Mouse (Mus musculus) hindbrain, embryonic 13.5 days (tissue): Measurements from ENCODE around the gene Spta1. TPM values are rescaled to one million over a fixed set of nuclear protein-coding genes. Genes with fewer than 3 reads are reported as not detected.

Source experiments
- ATAC-seq: fragments of 200-750 bp; cut with Nextera tagmentation; 2 replicates; pipeline ENCODE4 v1.8.0; 2017; ENCODE audit warnings: moderate TSS enrichment; ENCODE audit not compliant: low FRiP score
- H3K27ac ChIP-seq: fragments of 300-500 bp; sonication (generic); 2 replicates; pipeline ENCODE4 v1.5.1; 2015; ENCODE audit warnings: inconsistent platforms, mild to moderate bottlenecking, moderate library complexity
- H3K27me3 ChIP-seq: fragments of 300-500 bp; sonication (generic); 2 replicates; pipeline ENCODE4 v1.6.1; 2015; ENCODE audit warnings: mild to moderate bottlenecking, inconsistent platforms
- H3K36me3 ChIP-seq: fragments of 300-500 bp; sonication (generic); 2 replicates; pipeline ENCODE4 v1.6.1; 2015; ENCODE audit warnings: mild to moderate bottlenecking, inconsistent platforms
- H3K4me1 ChIP-seq: fragments of 300-500 bp; sonication (generic); replicated peaks from 2 replicates; pipeline ENCODE4 v1.6.1; 2015; ENCODE audit warnings: inconsistent platforms
- H3K4me2 ChIP-seq: fragments of 300-500 bp; sonication (generic); 2 replicates; pipeline ENCODE4 v1.6.1; 2015; ENCODE audit warnings: inconsistent platforms, mild to moderate bottlenecking, moderate library complexity
- H3K4me3 ChIP-seq: fragments of 300-500 bp; sonication (generic); 2 replicates; pipeline ENCODE4 v1.5.1; 2015; ENCODE audit warnings: mild to moderate bottlenecking, inconsistent platforms
- H3K9ac ChIP-seq: fragments of 300-500 bp; sonication (generic); 2 replicates; pipeline ENCODE4 v1.6.1; 2015; ENCODE audit warnings: mild to moderate bottlenecking, inconsistent platforms
- H3K9me3 ChIP-seq: fragments of 300-500 bp; sonication (generic); 2 replicates; pipeline ENCODE4 v1.6.1; 2016; ENCODE audit warnings: inconsistent platforms
- WGBS: fragments of 180-500 bp; shearing (Covaris S2); methylation state at CpG from one replicate; pipeline ENCODE4 v1.1.7; 2015; 5-methylcytosine and 5-hydroxymethylcytosine counted together
- polyA plus RNA-seq: library from polyadenylated mRNA; unstranded; fragments of >200 nt; fragmentation: Nextera tagmentation; extraction: Ambion mirVana; gene quantifications from 2 replicates; pipeline ENCODE4 v1.2.1, GENCODE M21; 2015

The Spta1 gene
- polyA plus RNA-seq: 0.16 and 0.28 TPM in 2 replicates

- Histone ChIP-seq H3K9me3 (no peaks in the 10 kb centered on the region), H3K4me1 (no peaks in the 10 kb centered on the region), H3K4me3 (no peak within 1 kb of the TSS), H3K27me3 (no peaks in the 10 kb centered on the region), H3K4me2 (no peak within 1 kb of the TSS), H3K27ac (no peak within 1 kb of the TSS), H3K36me3 (no peaks in the 10 kb centered on the region), H3K9ac (no peak within 1 kb of the TSS)
- ATAC-seq: no peak
- 19% methylated on average over 3 of the region's 3 CpGs for WGBS
Observed at GRCm38 (mm10) chr1:174172605-174173004, at the start of gene Spta1. Spta1 (plus strand) TSS chr1:174172776.

DNA sequence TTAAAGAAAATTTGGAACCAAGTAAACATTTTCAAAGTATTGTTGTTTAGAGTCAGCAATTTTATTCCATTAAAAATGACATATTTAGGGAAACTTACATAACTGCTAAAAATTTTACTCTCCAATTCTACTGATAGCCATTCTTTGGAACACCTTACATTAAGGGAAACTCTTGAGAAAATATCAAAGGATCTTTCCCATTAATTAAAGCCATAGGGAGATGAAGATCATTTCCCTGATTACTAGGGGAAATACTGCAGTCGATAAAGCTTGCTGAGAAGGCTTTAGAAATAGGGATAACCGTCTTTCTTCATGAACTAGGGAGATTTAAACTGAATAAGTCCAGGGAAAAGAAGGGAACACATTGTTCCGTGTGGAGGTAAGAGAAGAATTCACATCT is 41.4 kb upstream of the Spta1 start, which contains the start of gene Olfr424:
Gene Olfr424, plus strand, starts transcription at position 301 of the 400 bp plus-strand sequence.
- WGBS: 88% methylated on average over 3 of the region's 3 CpGs
- Histone ChIP-seq H3K4me1 (no peaks in the 10 kb centered on the region), H3K9ac (no peak within 1 kb of the TSS), H3K4me3 (no peak within 1 kb of the TSS), H3K27me3 (no peaks in the 10 kb centered on the region), H3K27ac (no peak within 1 kb of the TSS), H3K4me2 (no peak within 1 kb of the TSS), H3K9me3 (no peaks in the 10 kb centered on the region), H3K36me3 (no peaks in the 10 kb centered on the region)
- no peak for ATAC-seq

GRCm38 (mm10) chr1:174131999-174132398 is 40.6 kb upstream of the Spta1 start:
- H3K27me3 ChIP-seq: no peaks in the 10 kb centered on the region
- H3K27ac ChIP-seq: no peak overlapping the region
- no peaks in the 10 kb centered on the region for H3K9me3 ChIP-seq
- no peaks in the 10 kb centered on the region for H3K4me1 ChIP-seq
- 82% methylated on average over 3 of the region's 3 CpGs for WGBS
- no peak overlapping the region for H3K4me2 ChIP-seq
- ATAC-seq: no peak
- H3K4me3 ChIP-seq: no peak overlapping the region
- H3K9ac ChIP-seq: no peak overlapping the region
- no peaks in the 10 kb centered on the region for H3K36me3 ChIP-seq

DNA sequence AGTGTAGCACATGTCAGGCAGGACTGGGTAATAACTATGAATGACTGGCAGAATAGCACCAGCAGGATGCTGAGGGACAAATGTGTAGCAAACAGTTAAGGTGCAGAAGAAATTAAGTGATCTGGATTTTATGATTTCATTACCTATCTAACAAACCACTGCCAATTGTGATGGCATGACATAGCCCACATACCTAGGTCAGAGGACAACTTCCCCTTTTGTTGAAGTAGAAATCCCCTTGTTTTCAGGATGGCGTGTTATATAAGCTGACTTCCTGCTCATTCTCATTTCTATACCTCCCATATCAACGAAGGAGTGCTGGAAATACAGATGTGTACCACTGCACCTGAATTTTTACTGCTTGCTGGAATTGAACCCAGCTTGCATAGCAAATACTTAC is 31.2 kb upstream of the Spta1 start:
- no peak overlapping the region for H3K9ac ChIP-seq
- no peak overlapping the region for H3K4me3 ChIP-seq
- H3K27me3 ChIP-seq: no peaks in the 10 kb centered on the region
- 71% methylated on average over 2 of the region's 2 CpGs for WGBS
- H3K9me3 ChIP-seq: no peaks in the 10 kb centered on the region
- no peaks in the 10 kb centered on the region for H3K36me3 ChIP-seq
- H3K4me2 ChIP-seq: no peak overlapping the region
- H3K27ac ChIP-seq: no peak overlapping the region
- H3K4me1 ChIP-seq: no peaks in the 10 kb centered on the region
- no peak for ATAC-seq

GRCm38 (mm10) chr1:174146696-174147095 is 25.9 kb upstream of the Spta1 start:
- Histone ChIP-seq H3K4me1 (no peaks in the 10 kb centered on the region; the same call in 1 of the 2 replicates), H3K27ac (no peak overlapping the region), H3K36me3 (no peaks in the 10 kb centered on the region), H3K4me2 (no peak overlapping the region), H3K27me3 (no peaks in the 10 kb centered on the region), H3K9me3 (no peaks in the 10 kb centered on the region), H3K9ac (no peak overlapping the region), H3K4me3 (no peak overlapping the region)
- WGBS: 83% methylated on average over 1 of the region's 1 CpGs
- ATAC-seq: no peak

DNA sequence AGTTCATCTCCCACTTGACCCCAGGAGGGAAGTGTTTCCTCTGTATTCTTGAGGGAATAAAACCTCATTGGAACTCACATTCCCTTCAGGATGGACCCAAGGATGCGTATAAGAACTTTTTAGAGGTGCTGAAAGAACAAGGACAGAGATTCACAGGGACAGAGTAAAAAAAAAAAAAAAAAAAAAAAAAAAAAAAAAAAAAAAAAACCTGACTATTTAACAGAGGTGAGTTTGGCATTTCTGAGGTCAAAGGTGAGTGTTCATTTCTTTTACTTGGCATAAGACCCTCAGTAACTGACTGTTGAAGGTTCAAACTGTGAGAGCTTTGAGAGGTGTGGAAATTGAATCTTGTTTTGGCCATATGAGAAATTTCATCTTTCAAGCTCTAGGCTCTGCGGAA is 23.3 kb upstream of the Spta1 start:
- Histone ChIP-seq H3K4me3 (no peak overlapping the region), H3K4me1 (no peaks in the 10 kb centered on the region; the same call in 1 of the 2 replicates), H3K9me3 (no peaks in the 10 kb centered on the region), H3K36me3 (no peaks in the 10 kb centered on the region), H3K9ac (no peak overlapping the region), H3K27me3 (no peaks in the 10 kb centered on the region), H3K4me2 (no peak overlapping the region), H3K27ac (no peak overlapping the region)
- 78% methylated on average over 2 of the region's 2 CpGs for WGBS
- ATAC-seq: no peak

DNA sequence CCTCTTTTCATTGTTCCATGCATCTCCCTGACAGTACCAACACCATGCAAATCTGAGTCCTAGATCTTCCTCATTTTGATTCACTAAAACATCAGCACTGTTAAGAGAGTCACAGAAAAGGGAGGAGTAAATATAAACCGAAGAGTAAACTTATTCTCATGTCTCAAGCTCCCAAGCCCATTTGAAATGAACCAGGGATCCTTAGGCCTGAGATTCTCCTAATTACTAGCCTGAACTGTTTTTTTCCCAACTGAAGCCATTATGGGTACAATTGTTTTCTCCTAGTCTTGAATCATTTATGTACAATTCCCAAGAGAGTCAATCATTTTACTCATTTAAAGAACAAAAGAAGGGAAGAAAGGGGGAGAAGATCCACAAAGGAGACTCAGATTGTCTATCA is 17.2 kb upstream of the Spta1 start, which contains the start of gene Olfr420:
Gene Olfr420, plus strand, starts transcription at position 301 of the 400 bp plus-strand sequence.
- H3K4me3 ChIP-seq: no peak within 1 kb of the TSS
- H3K4me2 ChIP-seq: no peak within 1 kb of the TSS
- H3K27ac ChIP-seq: no peak within 1 kb of the TSS
- 90% methylated on average over 1 of the region's 1 CpGs for WGBS
- no peaks in the 10 kb centered on the region for H3K9me3 ChIP-seq
- H3K9ac ChIP-seq: no peak within 1 kb of the TSS
- ATAC-seq: no peak
- H3K36me3 ChIP-seq: no peaks in the 10 kb centered on the region
- H3K27me3 ChIP-seq: no peaks in the 10 kb centered on the region
- H3K4me1 ChIP-seq: no peaks in the 10 kb centered on the region

- no peak overlapping the region for H3K27ac ChIP-seq
- H3K4me3 ChIP-seq: no peak overlapping the region
- 85% methylated on average over 3 of the region's 3 CpGs for WGBS
- H3K4me2 ChIP-seq: no peak overlapping the region
- H3K9ac ChIP-seq: no peak overlapping the region
- H3K4me1 ChIP-seq: no peaks in the 10 kb centered on the region
- no peak for ATAC-seq
- no peaks in the 10 kb centered on the region for H3K9me3 ChIP-seq
- H3K27me3 ChIP-seq: no peaks in the 10 kb centered on the region
- no peaks in the 10 kb centered on the region for H3K36me3 ChIP-seq
Observed at GRCm38 (mm10) chr1:174157622-174158021, 15.0 kb upstream of the Spta1 start.

DNA sequence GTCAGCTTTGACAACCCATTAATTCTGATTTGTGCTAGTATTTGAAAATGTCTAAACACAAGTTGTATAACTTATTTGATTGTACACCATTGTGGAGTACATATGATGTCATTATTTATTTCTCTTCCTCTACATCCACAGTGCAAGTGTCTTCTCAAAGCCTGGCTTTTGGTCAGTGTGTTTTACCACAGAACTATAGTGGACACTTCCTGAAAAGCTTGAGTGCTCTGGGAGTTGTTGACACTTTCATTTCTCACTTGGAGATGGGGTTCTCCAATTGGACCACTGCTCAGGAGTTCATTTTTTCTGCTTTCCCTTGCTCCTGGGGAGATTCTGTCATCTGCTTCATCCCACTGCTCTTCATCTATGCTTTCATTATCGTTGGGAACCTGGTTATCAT is 14.1 kb upstream of the Spta1 start:
- Histone ChIP-seq H3K9ac (no peak overlapping the region), H3K4me1 (no peaks in the 10 kb centered on the region), H3K27ac (no peak overlapping the region), H3K4me3 (no peak overlapping the region), H3K27me3 (no peaks in the 10 kb centered on the region), H3K9me3 (no peaks in the 10 kb centered on the region), H3K4me2 (no peak overlapping the region), H3K36me3 (no peaks in the 10 kb centered on the region)
- ATAC-seq: no peak
- WGBS: 97% methylated on average over 1 of the region's 1 CpGs

GRCm38 (mm10) chr1:174159095-174159494 is 13.5 kb upstream of the Spta1 start:
- no peak for ATAC-seq
- H3K4me1 ChIP-seq: no peaks in the 10 kb centered on the region

GRCm38 (mm10) chr1:174169024-174169423 is 3.6 kb upstream of the Spta1 start:
- ATAC-seq: no peak
- no peaks in the 10 kb centered on the region for H3K36me3 ChIP-seq
- no peak overlapping the region for H3K9ac ChIP-seq
- H3K27ac ChIP-seq: no peak overlapping the region
- H3K4me3 ChIP-seq: no peak overlapping the region
- H3K4me1 ChIP-seq: no peaks in the 10 kb centered on the region
- H3K9me3 ChIP-seq: no peaks in the 10 kb centered on the region
- no peak overlapping the region for H3K4me2 ChIP-seq
- H3K27me3 ChIP-seq: no peaks in the 10 kb centered on the region

More at GRCm38 (mm10) chr1:174159095-174159494, 13.5 kb upstream of the Spta1 start:
- no peak overlapping the region for H3K27ac ChIP-seq
- WGBS: 95% methylated on average over 10 of the region's 10 CpGs
- no peak overlapping the region for H3K4me2 ChIP-seq
- no peaks in the 10 kb centered on the region for H3K36me3 ChIP-seq
- H3K9ac ChIP-seq: no peak overlapping the region
- H3K9me3 ChIP-seq: no peaks in the 10 kb centered on the region
- H3K4me3 ChIP-seq: no peak overlapping the region
- no peaks in the 10 kb centered on the region for H3K27me3 ChIP-seq

DNA sequence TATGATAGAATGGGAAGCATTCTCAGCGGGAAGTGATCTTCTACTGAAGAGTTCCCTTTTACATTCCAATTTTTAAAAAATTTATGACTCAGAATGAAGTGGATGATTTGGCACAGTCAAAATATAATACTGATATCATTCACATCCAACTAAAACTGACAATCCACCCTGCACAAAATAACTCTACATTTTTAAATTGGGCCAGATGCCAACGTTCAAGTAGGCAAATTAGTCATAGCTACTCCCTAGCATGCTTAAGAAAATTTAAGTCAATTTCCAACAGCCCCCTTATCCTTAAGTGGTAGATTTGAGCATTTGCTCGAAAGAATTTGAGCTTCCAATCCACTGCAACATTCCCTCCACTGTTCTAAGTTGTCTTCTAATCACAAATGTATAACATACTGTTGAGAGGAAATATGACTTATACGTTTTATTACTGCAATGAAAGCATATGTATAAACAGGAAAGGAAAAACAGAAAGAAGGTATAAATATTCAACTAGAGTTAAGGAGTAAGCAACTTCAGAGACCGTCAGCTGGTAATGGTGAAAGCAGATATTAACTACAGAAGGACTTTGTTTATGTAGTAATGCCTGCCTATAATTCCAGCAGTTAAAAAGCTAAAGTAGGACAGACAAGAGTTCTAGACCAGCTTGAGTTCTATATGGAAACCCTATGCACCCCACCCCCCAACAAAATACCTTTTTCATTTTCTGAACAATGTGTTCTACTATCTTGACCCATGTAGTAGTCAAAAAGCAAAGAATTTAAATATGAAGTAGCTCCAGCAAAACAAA is 1.7 kb upstream of the Spta1 start:
- Histone ChIP-seq H3K4me1 (no peaks in the 10 kb centered on the region), H3K27me3 (no peaks in the 10 kb centered on the region), H3K36me3 (no peaks in the 10 kb centered on the region), H3K4me3 (no peak overlapping the region), H3K4me2 (no peak overlapping the region), H3K27ac (no peak overlapping the region), H3K9ac (no peak overlapping the region), H3K9me3 (no peaks in the 10 kb centered on the region)
- 89% methylated on average over 5 of the region's 5 CpGs for WGBS
- no peak for ATAC-seq

DNA sequence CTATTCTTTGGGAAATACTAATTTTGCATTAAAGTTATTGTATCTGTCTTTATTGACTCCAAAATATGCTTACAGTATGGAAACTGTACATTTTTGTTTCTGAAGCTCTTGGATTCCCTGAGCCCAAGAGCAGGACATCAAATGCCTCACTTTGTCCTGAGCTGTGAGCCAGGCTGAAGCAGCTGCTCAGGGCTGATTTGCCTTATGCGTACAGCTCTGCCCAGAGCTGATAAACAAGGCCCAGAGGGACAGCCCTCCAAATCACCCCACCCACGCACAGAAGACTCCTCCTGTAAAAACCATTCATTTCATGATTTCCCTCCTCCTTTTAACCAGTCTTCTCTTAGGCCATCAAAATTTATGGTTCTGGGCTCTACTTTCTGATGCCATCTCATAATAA is 1.0 kb upstream of the Spta1 start:
- no peaks in the 10 kb centered on the region for H3K36me3 ChIP-seq
- no peaks in the 10 kb centered on the region for H3K9me3 ChIP-seq
- no peak for ATAC-seq
- H3K4me2 ChIP-seq: no peak overlapping the region
- no peak overlapping the region for H3K9ac ChIP-seq
- no peak overlapping the region for H3K4me3 ChIP-seq
- H3K27me3 ChIP-seq: no peaks in the 10 kb centered on the region
- WGBS: 41% methylated on average over 2 of the region's 2 CpGs
- no peaks in the 10 kb centered on the region for H3K4me1 ChIP-seq
- no peak overlapping the region for H3K27ac ChIP-seq
